Mouse (Mus musculus) stomach, embryonic 16.5 days (tissue): ENCODE results near the gene Gbf1. TPM values are rescaled to one million over a fixed set of nuclear protein-coding genes. Genes with fewer than 3 reads are reported as not detected.

ENCODE experiments used
- ATAC-seq: fragments of 200-750 bp; cut with Nextera tagmentation; 2 replicates; pipeline ENCODE4 v1.8.0; 2017; ENCODE audit warnings: moderate number of reproducible peaks, moderate TSS enrichment; ENCODE audit not compliant: insufficient read depth, low FRiP score
- H3K27ac ChIP-seq: fragments of 300-500 bp; sonication (generic); 2 replicates; pipeline ENCODE4 v1.5.1; 2014; ENCODE audit warnings: low read length
- H3K27me3 ChIP-seq: fragments of 300-500 bp; sonication (generic); 2 replicates; pipeline ENCODE4 v1.6.1; 2014; ENCODE audit warnings: low read length, control low read depth, mixed read lengths; ENCODE audit not compliant: control insufficient read depth, insufficient read depth
- H3K36me3 ChIP-seq: fragments of 300-500 bp; sonication (generic); 2 replicates; pipeline ENCODE4 v1.6.1; 2014; ENCODE audit warnings: low read length; ENCODE audit not compliant: control insufficient read depth, insufficient read depth
- H3K4me1 ChIP-seq: fragments of 300-500 bp; sonication (generic); 2 replicates; pipeline ENCODE4 v1.6.1; 2014; ENCODE audit warnings: low read length, control low read depth, mixed read lengths; ENCODE audit not compliant: control insufficient read depth, insufficient read depth
- H3K4me2 ChIP-seq: fragments of 300-500 bp; sonication (generic); 2 replicates; pipeline ENCODE4 v1.6.1; 2014; ENCODE audit warnings: low read depth, low read length, mixed read lengths
- H3K4me3 ChIP-seq: fragments of 300-500 bp; sonication (generic); replicated peaks from 2 replicates; pipeline ENCODE4 v1.5.1; 2014; ENCODE audit warnings: mild to moderate bottlenecking, low read length
- H3K9ac ChIP-seq: fragments of 300-500 bp; sonication (generic); 2 replicates; pipeline ENCODE4 v1.6.1; 2014; ENCODE audit warnings: low read length
- H3K9me3 ChIP-seq: fragments of 300-500 bp; sonication (generic); replicated peaks from 2 replicates; pipeline ENCODE4 v1.6.1; 2016; ENCODE audit warnings: low read length, control low read depth; ENCODE audit not compliant: control insufficient read depth
- WGBS: fragments of 180-500 bp; shearing (Covaris S2); extraction: QIAGEN DNeasy Blood & Tissue Kit; methylation state at CpG from one replicate; pipeline ENCODE4 v1.1.7; 2014; 5-methylcytosine and 5-hydroxymethylcytosine counted together
- polyA plus RNA-seq: library from polyadenylated mRNA; unstranded; fragments of >200 nt; fragmentation: Nextera tagmentation; extraction: Ambion mirVana; gene quantifications from 2 replicates; pipeline ENCODE4 v1.2.1, GENCODE M21; 2015

Gbf1 gene
- polyA plus RNA-seq, 1 experiment from 2014 or later, result 40.4 TPM

DNA sequence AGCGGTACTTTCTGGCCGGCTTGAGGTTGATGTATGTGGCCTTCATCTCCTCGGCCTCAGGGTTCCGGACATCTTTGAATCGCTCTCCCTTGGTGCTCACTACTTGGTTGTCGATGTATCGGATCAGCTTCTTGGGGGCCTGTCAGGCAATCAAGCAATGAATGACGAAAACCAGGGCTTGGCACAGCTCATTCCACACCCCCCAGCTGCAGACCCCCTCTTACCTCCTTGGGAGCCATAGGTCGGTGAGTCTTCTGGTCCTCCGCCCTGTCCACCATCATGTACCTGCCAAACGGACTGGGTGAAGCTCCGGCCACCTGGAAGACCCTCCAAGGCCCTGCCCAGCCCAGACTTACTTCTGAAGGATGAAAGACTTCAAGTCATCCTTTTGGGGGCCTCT is 178.4 kb downstream of the Gbf1 start:
- no peak for ATAC-seq
- WGBS, result 94% methylated on average over 12 of the region's 12 CpGs
- H3K27ac ChIP-seq, result no peak overlapping the region

GRCm38 (mm10) chr19:46331326-46331725 is 179.0 kb downstream of the Gbf1 start:
- Histone ChIP-seq H3K27me3 (peaks cover 8% of the 10 kb centered on the region), H3K36me3 (0 out of 2 replicates have a peak, but pooled peaks cover 5% of the 10 kb centered on the region), H3K27ac (no peak overlapping the region), H3K9ac (no peak overlapping the region), H3K4me2 (no peak overlapping the region), H3K9me3 (no peaks in the 10 kb centered on the region), H3K4me1 (peaks cover 25% of the 10 kb centered on the region), H3K4me3 (no peak overlapping the region)
- ATAC-seq, result no peak
- 89% methylated on average over 14 of the region's 14 CpGs for WGBS

More for the DNA sequence above, 178.4 kb downstream of the Gbf1 start:
- Histone ChIP-seq H3K27me3 (peaks cover 13% of the 10 kb centered on the region), H3K9me3 (no peaks in the 10 kb centered on the region), H3K4me3 (no peak overlapping the region), H3K4me2 (no peak overlapping the region), H3K4me1 (peaks cover 25% of the 10 kb centered on the region), H3K36me3 (0 out of 2 replicates have a peak, but pooled peaks cover 5% of the 10 kb centered on the region), H3K9ac (no peak overlapping the region)

- H3K4me1 ChIP-seq, result peaks cover 22% of the 10 kb centered on the region
- 83% methylated on average over 3 of the region's 3 CpGs for WGBS
- peaks cover 2% of the 10 kb centered on the region; the same call in 1 of the 2 replicates for H3K27me3 ChIP-seq
- H3K9ac ChIP-seq, result no peak overlapping the region
- H3K27ac ChIP-seq, result no peak overlapping the region
- H3K9me3 ChIP-seq, result no peaks in the 10 kb centered on the region
- H3K4me3 ChIP-seq, result no peak overlapping the region
- H3K4me2 ChIP-seq, result no peak overlapping the region
- H3K36me3 ChIP-seq, result 0 out of 2 replicates have a peak, but pooled peaks cover 5% of the 10 kb centered on the region
- ATAC-seq, result no peak
These were observed 179.6 kb downstream of the Gbf1 start for GRCm38 (mm10) chr19:46331936-46332335.

GRCm38 (mm10) chr19:46332721-46333339 is 180.5 kb downstream of the Gbf1 start:
- H3K27ac ChIP-seq, result no peak overlapping the region
- no peak overlapping the region for H3K9ac ChIP-seq
- 60% methylated on average over 7 of the region's 7 CpGs for WGBS
- no peaks in the 10 kb centered on the region for H3K9me3 ChIP-seq
- 0 out of 2 replicates have a peak, but pooled peaks cover 5% of the 10 kb centered on the region for H3K36me3 ChIP-seq
- ATAC-seq, result no peak
- H3K27me3 ChIP-seq, result no peaks in the 10 kb centered on the region
- H3K4me1 ChIP-seq, result peaks cover 20% of the 10 kb centered on the region
- H3K4me2 ChIP-seq, result no peak overlapping the region
- no peak overlapping the region for H3K4me3 ChIP-seq

GRCm38 (mm10) chr19:46333906-46334305 is 181.6 kb downstream of the Gbf1 start:
- no peak overlapping the region for H3K4me2 ChIP-seq
- 81% methylated on average over 3 of the region's 3 CpGs for WGBS
- ATAC-seq, result no peak

More at GRCm38 (mm10) chr19:46333906-46334305, 181.6 kb downstream of the Gbf1 start:
- Histone ChIP-seq H3K36me3 (0 out of 2 replicates have a peak, but pooled peaks cover 5% of the 10 kb centered on the region), H3K27me3 (no peaks in the 10 kb centered on the region), H3K27ac (no peak overlapping the region), H3K9ac (no peak overlapping the region), H3K4me3 (no peak overlapping the region), H3K9me3 (no peaks in the 10 kb centered on the region), H3K4me1 (peaks cover 18% of the 10 kb centered on the region)

Other genes starting within 250 kb of the Gbf1 start
- 15.4 and 17.7 TPM in 2 replicates for gene Armh3, start 154.0 kb upstream of the Gbf1 start, polyA plus RNA-seq
- 8.5 and 9.0 TPM in 2 replicates for gene Hps6, start 149.0 kb upstream of the Gbf1 start, polyA plus RNA-seq
- 26.2 and 30.3 TPM in 2 replicates for gene Pprc1, start 107.6 kb upstream of the Gbf1 start, polyA plus RNA-seq
- 37.4 and 41.4 TPM in 2 replicates for gene Ldb1, start 107.3 kb upstream of the Gbf1 start, polyA plus RNA-seq
- 72.7 and 79.8 TPM in 2 replicates for gene Nolc1, start 76.6 kb upstream of the Gbf1 start, polyA plus RNA-seq
- gene Elovl3, start 20.6 kb upstream of the Gbf1 start, polyA plus RNA-seq, result 0.06 TPM in 1 of 2 replicates, not detected in the other
- 0.57 TPM in 1 of 2 replicates, not detected in the other for gene Pitx3, start 4.2 kb upstream of the Gbf1 start, polyA plus RNA-seq
- gene Nfkb2, start 151.8 kb downstream of the Gbf1 start, polyA plus RNA-seq, result 10.2 and 10.4 TPM in 2 replicates
- gene Psd, start 174.6 kb downstream of the Gbf1 start, polyA plus RNA-seq, result 22.1 and 23.0 TPM in 2 replicates
- gene Fbxl15, start 175.7 kb downstream of the Gbf1 start, polyA plus RNA-seq, result 14.1 and 16.0 TPM in 2 replicates
- 131 and 133 TPM in 2 replicates for gene Cuedc2, start 186.2 kb downstream of the Gbf1 start, polyA plus RNA-seq
- gene Mfsd13a, start 188.6 kb downstream of the Gbf1 start, polyA plus RNA-seq, result 13.8 and 16.8 TPM in 2 replicates
- 1.7 and 1.8 TPM in 2 replicates for gene 2310034G01Rik, start 197.8 kb downstream of the Gbf1 start, polyA plus RNA-seq
- 135 and 146 TPM in 2 replicates for gene Actr1a, start 243.2 kb downstream of the Gbf1 start, polyA plus RNA-seq
- gene Sufu, start 244.4 kb downstream of the Gbf1 start, polyA plus RNA-seq, result 26.4 and 27.4 TPM in 2 replicates